Mouse (Mus musculus): ENCODE data around the gene Cd48. TPM values are rescaled to one million over a fixed set of nuclear protein-coding genes. Genes with fewer than 3 reads are reported as not detected.
A peak's percentile ranks its signal among the peaks of the same experiment; 100 is the strongest.
"Not testable (repeated sequence)": the region's sequence is repeated elsewhere in the genome, so short reads cannot be mapped to it uniquely, and the experiment has no call there.

Gene Cd48
- polyA plus RNA-seq, 1 experiment from 2014 or later, result 0.60 TPM

DNA sequence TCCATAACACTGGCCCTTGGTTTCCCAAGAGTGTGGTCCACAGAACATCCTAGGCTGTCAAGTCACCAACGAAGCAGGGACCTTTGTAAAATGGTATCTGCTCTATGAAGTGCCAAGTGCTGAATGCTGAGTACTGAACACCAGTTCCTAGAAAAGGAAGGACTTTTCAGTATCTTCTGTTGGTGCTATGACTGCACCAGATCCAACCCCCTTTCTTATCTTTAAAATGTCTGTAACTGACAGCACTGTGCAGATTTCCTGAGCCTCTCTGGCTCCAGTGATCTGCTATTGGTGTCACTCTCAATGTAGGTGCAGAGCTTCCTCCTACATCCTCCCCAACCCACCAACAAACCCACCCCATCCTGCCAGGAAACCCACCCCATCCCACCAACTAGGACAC is 7.3 kb upstream of the Cd48 start:
- no peaks in the 10 kb centered on the region for H3K36me3 ChIP-seq (ENCODE audit: control insufficient read depth, insufficient read depth, low read length)
- ATAC-seq (ENCODE audit: low FRiP score), result no peak
- no peaks in the 10 kb centered on the region for H3K4me1 ChIP-seq (replicated peaks; ENCODE audit: control insufficient read depth, insufficient read depth, low read length)
- no peak overlapping the region for H3K4me3 ChIP-seq (ENCODE audit: low read depth, low read length)
- no peak overlapping the region for H3K27ac ChIP-seq (ENCODE audit: low read depth, low read length)
- no peak overlapping the region for H3K4me2 ChIP-seq (replicated peaks; ENCODE audit: low read depth, low read length)
- no peak for DNase-seq (ENCODE audit: low spot score)
- no peaks in the 10 kb centered on the region for H3K9me3 ChIP-seq (ENCODE audit: control insufficient read depth, low read length)
- 68% methylated on average over 1 of the region's 1 CpGs for WGBS
- no peak overlapping the region for H3K9ac ChIP-seq (ENCODE audit: low read depth, low read length)
- no peaks in the 10 kb centered on the region for H3K27me3 ChIP-seq (ENCODE audit: control insufficient read depth, insufficient read depth, low read length)

DNA sequence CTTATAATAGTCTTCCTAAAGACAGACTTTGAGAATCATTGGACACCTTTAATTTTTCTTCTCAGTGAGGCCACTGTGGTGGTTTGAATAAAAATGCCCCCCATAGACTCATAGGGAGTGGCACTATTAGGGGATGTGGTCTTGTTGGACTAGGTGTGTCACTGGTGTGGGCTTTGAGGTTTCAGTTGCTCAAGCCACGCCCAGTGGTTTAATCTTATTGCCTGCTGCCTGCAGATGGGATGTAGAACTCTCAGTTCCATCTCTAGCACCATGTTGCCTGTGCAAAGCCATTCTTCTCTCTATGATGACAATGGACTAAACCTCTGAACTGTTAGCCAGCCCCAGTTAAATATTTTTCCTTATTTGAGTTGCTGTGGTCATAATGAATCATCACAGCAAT is 4.1 kb upstream of the Cd48 start:
- no peaks in the 10 kb centered on the region for H3K9me3 ChIP-seq (ENCODE audit: control insufficient read depth, low read length)
- no peaks in the 10 kb centered on the region for H3K27me3 ChIP-seq (ENCODE audit: control insufficient read depth, insufficient read depth, low read length)
- no peaks in the 10 kb centered on the region for H3K36me3 ChIP-seq (ENCODE audit: control insufficient read depth, insufficient read depth, low read length)
- H3K4me2 ChIP-seq (replicated peaks; ENCODE audit: low read depth, low read length), result no peak overlapping the region
- H3K4me3 ChIP-seq (ENCODE audit: low read depth, low read length), result no peak overlapping the region
- 71% methylated on average over 1 of the region's 1 CpGs for WGBS
- H3K4me1 ChIP-seq (replicated peaks; ENCODE audit: control insufficient read depth, insufficient read depth, low read length), result no peaks in the 10 kb centered on the region
- no peak for DNase-seq (ENCODE audit: low spot score)
- no peak overlapping the region for H3K9ac ChIP-seq (ENCODE audit: low read depth, low read length)
- no peak overlapping the region for H3K27ac ChIP-seq (ENCODE audit: low read depth, low read length)
- ATAC-seq (ENCODE audit: low FRiP score), result no peak

DNA sequence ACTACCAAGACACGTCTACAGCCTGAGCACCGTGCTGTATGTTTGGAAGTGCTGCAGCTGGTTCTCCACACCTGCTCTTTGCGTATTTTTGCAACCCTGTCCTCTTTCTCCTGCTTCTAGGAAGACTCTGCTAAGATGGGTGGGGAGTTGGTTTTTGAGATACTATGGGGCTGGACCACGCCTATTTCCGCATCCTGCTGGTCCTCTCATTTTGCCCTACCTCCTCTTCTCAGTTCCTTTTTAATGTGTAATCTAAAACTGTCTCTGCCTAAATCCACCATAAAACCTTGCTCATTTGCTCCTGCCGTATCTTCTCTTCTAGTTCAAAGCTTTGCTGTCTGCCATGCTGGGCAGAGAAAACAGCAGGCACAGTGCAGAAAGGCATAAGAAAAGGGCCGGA is 800 bp upstream of the Cd48 start:
- 93% methylated on average over 7 of the region's 7 CpGs for WGBS
- Histone ChIP-seq H3K27me3 (ENCODE audit: control insufficient read depth, insufficient read depth, low read length) (no peaks in the 10 kb centered on the region), H3K36me3 (ENCODE audit: control insufficient read depth, insufficient read depth, low read length) (no peaks in the 10 kb centered on the region), H3K9me3 (ENCODE audit: control insufficient read depth, low read length) (no peaks in the 10 kb centered on the region), H3K4me3 (ENCODE audit: low read depth, low read length) (no peak overlapping the region), H3K4me2 (replicated peaks; ENCODE audit: low read depth, low read length) (no peak overlapping the region), H3K9ac (ENCODE audit: low read depth, low read length) (no peak overlapping the region), H3K27ac (ENCODE audit: low read depth, low read length) (no peak overlapping the region), H3K4me1 (replicated peaks; ENCODE audit: control insufficient read depth, insufficient read depth, low read length) (no peaks in the 10 kb centered on the region)
- ATAC-seq (ENCODE audit: low FRiP score) (no peak), DNase-seq (ENCODE audit: low spot score) (no peak)

DNA sequence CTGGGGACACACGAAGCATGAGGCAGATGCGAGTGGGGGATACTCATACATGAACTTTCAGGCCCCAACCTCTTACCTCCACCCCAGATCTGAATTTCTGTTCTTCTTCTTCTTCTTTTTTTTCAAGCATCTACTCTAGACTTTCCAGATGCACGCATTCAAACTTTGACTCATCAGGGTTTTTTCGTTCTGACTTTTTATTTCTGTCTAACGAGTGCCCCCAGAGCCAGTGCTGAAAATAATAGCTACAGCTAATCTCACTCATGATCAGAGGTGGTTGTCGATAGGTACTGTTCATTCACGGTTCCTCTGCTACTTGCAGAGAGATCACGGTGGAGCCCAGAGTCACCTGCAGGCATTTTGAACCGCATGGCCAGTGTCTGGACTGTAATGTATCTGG is 3.1 kb downstream of the Cd48 start:
- DNase-seq (ENCODE audit: low spot score), result no peak

DNA sequence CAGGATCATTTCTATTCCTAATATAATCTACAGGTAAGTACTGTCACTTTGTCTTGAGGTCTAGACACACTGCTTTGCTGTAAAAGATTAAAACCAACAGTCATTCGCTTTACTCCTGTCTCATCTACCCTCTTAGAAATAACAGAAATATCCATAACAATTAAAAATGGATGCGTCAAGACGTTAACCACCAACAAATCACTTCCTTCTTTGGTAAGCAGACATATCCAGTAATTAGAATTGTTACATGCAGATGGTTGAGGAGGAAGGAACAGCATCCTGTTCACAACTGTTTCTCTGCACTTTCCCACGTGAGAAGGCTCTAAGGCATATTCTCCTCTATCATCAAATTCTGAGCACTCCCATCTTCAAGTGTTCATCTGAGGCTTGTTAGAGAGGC is 5.5 kb downstream of the Cd48 start:
- DNase-seq (ENCODE audit: low spot score) (no peak), ATAC-seq (ENCODE audit: low FRiP score) (no peak)
- Histone ChIP-seq H3K36me3 (ENCODE audit: control insufficient read depth, insufficient read depth, low read length) (no peaks in the 10 kb centered on the region), H3K9ac (ENCODE audit: low read depth, low read length) (no peak overlapping the region), H3K4me1 (replicated peaks; ENCODE audit: control insufficient read depth, insufficient read depth, low read length) (no peaks in the 10 kb centered on the region), H3K9me3 (ENCODE audit: control insufficient read depth, low read length) (no peaks in the 10 kb centered on the region), H3K4me2 (replicated peaks; ENCODE audit: low read depth, low read length) (no peak overlapping the region), H3K4me3 (ENCODE audit: low read depth, low read length) (no peak overlapping the region), H3K27me3 (ENCODE audit: control insufficient read depth, insufficient read depth, low read length) (no peaks in the 10 kb centered on the region), H3K27ac (ENCODE audit: low read depth, low read length) (no peak overlapping the region)
- WGBS, result 90% methylated on average over 4 of the region's 4 CpGs

More for the DNA sequence above, 3.1 kb downstream of the Cd48 start:
- Histone ChIP-seq H3K4me1 (replicated peaks; ENCODE audit: control insufficient read depth, insufficient read depth, low read length) (no peaks in the 10 kb centered on the region), H3K4me2 (replicated peaks; ENCODE audit: low read depth, low read length) (no peak overlapping the region), H3K27ac (ENCODE audit: low read depth, low read length) (no peak overlapping the region), H3K9me3 (ENCODE audit: control insufficient read depth, low read length) (no peaks in the 10 kb centered on the region), H3K9ac (ENCODE audit: low read depth, low read length) (no peak overlapping the region), H3K36me3 (ENCODE audit: control insufficient read depth, insufficient read depth, low read length) (no peaks in the 10 kb centered on the region), H3K27me3 (ENCODE audit: control insufficient read depth, insufficient read depth, low read length) (no peaks in the 10 kb centered on the region), H3K4me3 (ENCODE audit: low read depth, low read length) (no peak overlapping the region)
- WGBS, result 91% methylated on average over 9 of the region's 9 CpGs
- ATAC-seq (ENCODE audit: low FRiP score), result no peak

DNA sequence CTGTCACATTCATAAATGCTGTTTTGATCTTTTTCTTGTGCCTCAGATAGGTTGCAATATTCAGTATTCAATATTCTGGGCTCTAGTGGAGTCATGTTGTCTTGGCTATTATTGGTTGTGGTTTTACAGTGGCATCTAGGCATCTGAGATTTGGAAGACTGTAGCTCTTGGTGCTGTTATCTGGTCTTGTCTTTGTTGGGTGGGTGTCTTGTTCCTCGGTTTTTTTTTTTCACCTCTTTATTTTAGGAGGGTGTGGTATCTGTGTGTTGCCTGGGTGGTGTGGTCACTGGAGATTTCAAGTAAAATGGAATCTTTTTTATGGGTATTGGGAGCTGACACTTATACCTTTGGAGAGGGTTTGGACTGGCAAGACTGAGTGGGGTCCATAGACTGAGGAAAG is 12.1 kb downstream of the Cd48 start:
- Histone ChIP-seq H3K9me3 (ENCODE audit: control insufficient read depth, low read length) (no peaks in the 10 kb centered on the region; the same call in 1 of the 2 replicates), H3K27me3 (ENCODE audit: control insufficient read depth, insufficient read depth, low read length) (no peaks in the 10 kb centered on the region), H3K36me3 (ENCODE audit: control insufficient read depth, insufficient read depth, low read length) (no peaks in the 10 kb centered on the region), H3K4me2 (replicated peaks; ENCODE audit: low read depth, low read length) (no peak overlapping the region), H3K9ac (ENCODE audit: low read depth, low read length) (no peak overlapping the region), H3K4me3 (ENCODE audit: low read depth, low read length) (no peak overlapping the region), H3K4me1 (replicated peaks; ENCODE audit: control insufficient read depth, insufficient read depth, low read length) (no peaks in the 10 kb centered on the region), H3K27ac (ENCODE audit: low read depth, low read length) (no peak overlapping the region)
- ATAC-seq (ENCODE audit: low FRiP score) (no peak), DNase-seq (ENCODE audit: low spot score) (no peak)
- 90% methylated on average over 1 of the region's 1 CpGs for WGBS

DNA sequence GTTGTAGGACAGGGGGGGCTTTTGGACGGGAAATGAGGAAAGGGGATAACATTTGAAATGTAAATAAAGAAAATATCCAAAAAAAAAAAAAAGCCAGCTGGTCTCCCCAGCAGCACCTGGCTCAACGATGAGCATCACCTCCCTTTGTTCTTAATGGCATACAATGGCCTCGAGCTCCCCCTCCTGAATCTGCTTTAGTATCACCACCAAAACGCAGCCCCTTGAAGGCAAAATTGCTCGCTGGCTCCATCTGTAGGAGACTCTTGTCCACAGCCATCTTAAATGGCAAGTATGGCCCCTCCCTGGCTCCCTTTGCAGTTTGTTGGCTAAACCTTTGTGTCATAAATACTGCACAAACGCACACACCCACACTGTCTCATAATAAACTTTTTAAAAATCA is 17.2 kb downstream of the Cd48 start:
- Histone ChIP-seq H3K4me1 (replicated peaks; ENCODE audit: control insufficient read depth, insufficient read depth, low read length) (no peaks in the 10 kb centered on the region), H3K4me3 (ENCODE audit: low read depth, low read length) (no peak overlapping the region), H3K4me2 (replicated peaks; ENCODE audit: low read depth, low read length) (no peak overlapping the region), H3K9me3 (ENCODE audit: control insufficient read depth, low read length) (no peaks in the 10 kb centered on the region), H3K9ac (ENCODE audit: low read depth, low read length) (no peak overlapping the region), H3K27me3 (ENCODE audit: control insufficient read depth, insufficient read depth, low read length) (no peaks in the 10 kb centered on the region), H3K27ac (ENCODE audit: low read depth, low read length) (no peak overlapping the region), H3K36me3 (ENCODE audit: control insufficient read depth, insufficient read depth, low read length) (no peaks in the 10 kb centered on the region)
- 8% methylated on average over 6 of the region's 6 CpGs for WGBS
- DNase-seq (ENCODE audit: low spot score), result peak; percentile 49
- peak; percentile 19; the same call in 1 of the 2 replicates for ATAC-seq (ENCODE audit: low FRiP score)

DNA sequence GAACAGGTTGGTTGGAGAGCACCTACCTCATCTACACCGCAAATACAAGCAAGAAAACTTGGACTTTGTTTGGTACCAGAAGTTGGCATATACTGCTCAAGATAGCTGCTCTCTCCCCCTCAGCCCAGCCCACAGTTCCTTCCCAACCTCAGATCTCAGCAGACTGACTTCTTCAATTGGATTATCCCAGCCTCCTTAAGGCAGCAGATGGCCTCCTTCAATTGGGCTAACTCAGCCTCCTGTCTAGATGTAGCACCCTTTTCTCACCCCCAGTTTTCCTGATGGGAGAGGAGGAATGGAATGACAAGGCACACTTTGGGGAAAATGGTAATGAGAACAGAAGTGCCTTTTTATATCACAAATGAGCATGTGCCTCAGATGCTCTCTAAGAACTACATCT is 31.9 kb downstream of the Cd48 start:
- H3K36me3 ChIP-seq (ENCODE audit: control insufficient read depth, insufficient read depth, low read length); H3K4me1 ChIP-seq (replicated peaks; ENCODE audit: control insufficient read depth, insufficient read depth, low read length); ATAC-seq (ENCODE audit: low FRiP score); H3K9me3 ChIP-seq (ENCODE audit: control insufficient read depth, low read length); H3K4me3 ChIP-seq (ENCODE audit: low read depth, low read length); H3K9ac ChIP-seq (ENCODE audit: low read depth, low read length); H3K4me2 ChIP-seq (replicated peaks; ENCODE audit: low read depth, low read length); H3K27ac ChIP-seq (ENCODE audit: low read depth, low read length); DNase-seq (ENCODE audit: low spot score); H3K27me3 ChIP-seq (ENCODE audit: control insufficient read depth, insufficient read depth, low read length): not testable (repeated sequence)
- WGBS, result 100% methylated on average over 1 of the region's 1 CpGs

DNA sequence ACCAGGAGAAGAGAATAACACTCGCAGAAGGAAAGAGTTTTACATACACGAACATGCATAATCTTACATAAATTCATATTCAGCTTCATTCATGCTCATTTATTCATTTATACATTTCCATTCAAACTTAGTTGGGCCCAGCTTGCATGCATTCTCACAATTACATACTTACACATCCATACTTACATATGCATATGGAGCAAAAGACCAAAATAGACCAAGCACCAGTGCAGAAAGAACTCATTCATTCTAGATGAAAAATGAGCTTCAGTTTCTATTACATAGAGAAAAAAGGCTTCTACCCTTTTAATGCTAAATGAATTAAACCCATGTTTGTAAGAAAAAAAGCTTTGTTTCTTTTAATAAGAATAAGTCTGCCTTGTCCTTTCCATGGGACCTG is 33.6 kb downstream of the Cd48 start:
- ATAC-seq (ENCODE audit: low FRiP score) (no peak), DNase-seq (ENCODE audit: low spot score) (no peak)
- Histone ChIP-seq H3K4me3 (ENCODE audit: low read depth, low read length) (no peak overlapping the region), H3K9me3 (ENCODE audit: control insufficient read depth, low read length) (no peaks in the 10 kb centered on the region), H3K9ac (ENCODE audit: low read depth, low read length) (no peak overlapping the region), H3K27me3 (ENCODE audit: control insufficient read depth, insufficient read depth, low read length) (no peaks in the 10 kb centered on the region), H3K4me1 (replicated peaks; ENCODE audit: control insufficient read depth, insufficient read depth, low read length) (no peaks in the 10 kb centered on the region), H3K27ac (ENCODE audit: low read depth, low read length) (no peak overlapping the region), H3K4me2 (replicated peaks; ENCODE audit: low read depth, low read length) (no peak overlapping the region), H3K36me3 (ENCODE audit: control insufficient read depth, insufficient read depth, low read length) (no peaks in the 10 kb centered on the region)
- WGBS, result 91% methylated on average over 2 of the region's 2 CpGs
